Mouse (Mus musculus) brain, embryonic 18.5 days (tissue): ENCODE data around the gene Mmachc.

Experiments used
- DNase-seq: peaks from one replicate; pipeline ENCODE4 v3.0.0-alpha.2; 2012; ENCODE audit warnings: low read depth, low spot score

The Mmachc gene

DNA sequence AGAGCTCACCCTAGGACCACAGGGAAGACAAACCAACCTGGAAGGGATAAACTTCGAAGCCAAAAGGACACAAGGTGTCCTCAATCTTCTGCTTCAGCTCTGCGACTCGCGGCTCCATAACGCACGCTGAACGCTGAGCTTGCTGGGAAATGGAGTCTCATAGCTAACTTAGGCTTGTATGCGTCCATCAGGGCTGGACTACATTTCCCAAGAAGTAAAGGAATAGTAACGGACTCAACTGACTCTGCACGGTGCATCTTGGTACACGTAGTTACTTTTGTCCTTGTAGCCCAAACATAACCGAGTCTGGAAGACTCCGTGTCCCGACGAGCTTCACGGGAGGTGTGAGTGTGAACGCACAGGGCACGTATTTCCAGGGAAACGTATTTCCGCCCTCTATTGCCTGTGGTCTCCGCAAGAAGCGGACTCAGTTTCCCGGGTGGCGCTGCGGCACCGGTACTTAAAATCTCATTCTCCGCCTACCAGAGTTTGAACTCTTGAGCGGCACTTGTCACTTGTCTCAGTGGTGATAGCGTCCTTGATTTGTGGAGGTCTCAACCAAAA, at the start of gene Mmachc, which contains the start of gene Ccdc163:
TSS of gene Mmachc (minus strand) at position 206 of the 564 bp plus-strand sequence.
TSS of gene Ccdc163 (plus strand) at position 309 of the 564 bp plus-strand sequence.
- DNase-seq: peak; percentile 99

DNA sequence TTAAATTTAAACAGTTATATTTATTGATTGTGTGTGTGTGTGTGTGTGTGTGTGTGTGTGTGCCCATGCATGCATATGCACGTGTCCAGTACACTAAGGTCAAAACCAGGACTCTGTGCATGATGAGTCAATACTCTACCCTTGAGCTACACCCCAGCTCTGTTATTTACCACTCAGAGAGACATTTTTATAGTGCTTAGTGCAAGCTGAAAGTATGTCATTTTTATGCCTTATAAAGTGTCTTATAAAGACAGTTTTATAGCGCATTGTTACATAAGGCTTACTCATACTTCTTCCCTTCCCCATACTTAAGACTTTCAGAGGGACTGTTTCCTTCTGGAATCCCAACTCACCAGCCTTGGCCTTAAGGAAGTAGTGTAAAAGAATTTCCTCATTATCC, 41.5 kb upstream of the Mmachc start:
- DNase-seq: no peak

DNA sequence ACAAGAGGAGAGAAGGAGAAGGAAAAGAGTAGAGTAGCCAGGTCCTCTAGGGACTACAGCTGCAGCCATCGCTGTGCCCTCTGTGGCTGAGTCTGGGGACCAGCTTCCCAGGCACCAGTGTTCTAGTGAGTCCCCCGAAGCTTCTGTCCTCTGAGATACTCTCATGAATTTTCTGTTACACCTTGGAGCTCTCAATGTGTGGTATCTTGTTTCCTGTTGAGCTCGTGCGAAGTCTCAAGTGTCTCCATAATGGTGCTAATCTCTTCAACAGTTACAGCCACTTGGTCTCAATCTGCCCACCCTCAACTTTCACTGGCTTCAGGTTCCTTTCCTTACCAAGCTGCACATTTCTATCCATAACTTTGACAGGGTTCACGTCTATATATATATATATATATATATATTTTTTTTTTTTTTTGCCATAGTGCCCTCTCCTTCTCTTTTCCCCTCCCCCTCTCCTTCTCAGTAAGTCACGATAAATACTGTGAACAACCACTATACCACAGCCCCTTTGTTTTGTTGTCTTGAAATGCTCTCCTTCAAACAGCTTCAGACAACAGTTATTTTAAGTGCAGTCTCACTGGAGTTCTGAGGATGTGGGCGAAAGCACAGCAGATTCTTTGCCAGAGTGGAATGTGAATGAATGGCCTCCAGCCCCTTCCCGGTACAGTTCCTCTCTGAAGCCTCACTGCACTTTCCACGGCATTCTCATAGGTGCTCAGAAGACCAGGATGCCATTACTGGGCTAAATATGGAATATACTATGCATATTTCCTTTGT, 31.0 kb upstream of the Mmachc start:
- no peak for DNase-seq

DNA sequence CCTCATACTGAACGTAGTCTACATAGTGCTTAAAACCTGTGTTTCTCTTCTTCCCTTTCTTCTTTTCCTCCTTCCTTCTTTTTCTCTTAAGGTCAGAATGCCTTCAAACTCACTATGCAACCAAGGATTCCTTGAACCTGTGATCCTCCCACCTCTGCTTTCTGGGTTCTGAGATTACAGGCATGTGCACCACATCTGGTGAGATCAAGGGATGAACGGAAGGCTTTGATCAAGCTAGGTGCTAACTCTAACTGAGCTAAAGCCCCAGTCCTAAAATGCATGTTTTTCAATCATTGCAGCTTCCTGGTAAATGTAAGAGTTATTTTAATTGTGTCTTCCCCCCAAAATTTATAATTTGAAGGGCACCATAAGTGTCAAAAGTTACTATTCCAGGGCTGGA, 26.8 kb upstream of the Mmachc start:
- no peak for DNase-seq

DNA sequence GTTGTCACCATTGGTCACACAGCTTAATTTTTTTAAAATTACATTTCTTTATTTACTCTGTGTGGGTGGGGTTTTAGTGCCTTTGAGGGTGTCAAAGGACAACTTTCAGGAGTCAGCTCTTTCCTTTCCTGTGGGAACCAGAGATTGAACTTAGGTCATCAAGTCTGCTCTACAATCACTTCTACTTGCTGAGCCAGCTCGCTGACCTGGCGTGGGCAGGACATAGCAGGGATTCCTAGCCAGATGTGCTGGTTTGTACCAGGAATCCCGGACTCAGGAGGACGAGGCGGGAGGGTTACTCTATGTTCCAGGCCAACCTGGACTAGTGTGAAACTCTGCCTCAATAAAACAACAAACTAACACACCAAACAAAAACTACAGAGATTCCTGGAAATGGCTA, 24.1 kb upstream of the Mmachc start:
- no peak for DNase-seq

DNA sequence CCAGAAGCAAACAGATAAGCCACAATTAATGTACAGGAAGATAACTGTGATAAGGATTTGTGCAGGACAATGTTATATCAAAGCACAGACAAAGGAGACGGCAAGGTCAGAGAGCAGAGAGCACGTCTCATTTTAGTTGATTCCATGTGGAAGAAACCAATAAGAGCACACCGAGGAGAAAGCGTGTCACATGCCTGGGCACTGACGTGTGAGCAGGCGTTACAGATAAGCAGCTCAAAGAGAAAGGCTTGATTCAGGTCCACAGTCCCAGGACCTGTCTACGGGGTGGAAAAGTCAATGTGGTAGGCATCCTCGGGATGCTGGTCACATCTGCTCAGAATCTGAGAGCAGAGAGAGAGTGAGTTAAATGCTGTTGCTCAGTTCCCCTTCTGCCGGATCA, 22.9 kb upstream of the Mmachc start:
- no peak for DNase-seq

DNA sequence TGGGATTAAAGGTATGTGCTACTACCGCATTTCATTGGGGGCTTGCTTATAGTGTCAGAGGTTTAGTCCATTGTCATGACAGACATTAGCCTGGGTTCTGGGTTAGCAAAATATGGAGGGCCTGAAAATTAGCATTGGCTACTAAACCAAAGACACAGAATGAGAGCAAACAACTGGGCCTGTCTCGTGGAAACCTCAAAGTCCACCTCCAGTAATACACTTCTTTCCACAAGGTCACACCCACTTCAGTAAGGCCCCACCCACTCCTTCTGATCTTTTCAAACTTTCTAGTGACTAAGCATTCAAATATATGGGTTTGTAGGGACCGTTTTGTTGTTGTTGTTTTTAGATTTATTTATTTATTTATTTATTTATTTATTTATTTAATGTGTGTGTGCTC, 21.3 kb upstream of the Mmachc start:
- no peak for DNase-seq

DNA sequence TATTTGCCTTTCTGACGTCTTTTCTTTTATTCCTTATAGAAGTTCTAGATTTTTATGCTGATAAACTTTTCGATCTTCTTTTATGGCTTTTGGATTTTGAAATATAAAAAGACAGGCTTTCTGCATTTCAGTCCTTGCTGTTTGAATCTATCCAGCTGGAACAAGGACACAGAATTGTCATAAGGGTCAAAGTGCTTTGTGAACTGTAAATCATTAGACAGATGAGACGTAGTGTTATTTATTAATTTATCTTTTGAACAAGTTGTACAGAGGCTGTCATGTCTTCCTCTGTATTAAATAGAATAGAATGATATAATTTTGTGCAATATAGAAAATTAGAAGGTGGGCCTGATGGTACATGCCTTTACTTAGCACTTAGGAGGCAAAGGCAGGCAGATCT, 19.2 kb upstream of the Mmachc start:
- no peak for DNase-seq

DNA sequence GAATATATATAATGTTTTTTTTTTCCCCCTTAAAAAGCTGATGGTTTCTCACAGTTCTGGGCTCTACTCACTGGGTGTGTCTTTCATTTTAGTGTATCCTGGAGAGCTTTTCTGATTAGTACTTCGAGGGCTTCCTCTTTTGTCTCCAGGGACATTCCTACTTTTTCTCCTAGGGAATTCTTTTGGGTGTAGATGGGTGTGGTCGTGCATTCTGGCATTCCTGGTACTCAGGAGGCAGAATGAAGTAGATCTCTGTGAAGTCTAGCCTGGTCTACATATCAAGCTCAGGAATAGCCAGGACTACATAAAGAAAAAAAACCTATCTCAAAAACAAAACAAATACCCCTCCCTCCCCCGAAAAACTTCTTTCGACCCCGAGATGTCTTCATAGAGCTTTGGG, 17.2 kb upstream of the Mmachc start:
- no peak for DNase-seq

DNA sequence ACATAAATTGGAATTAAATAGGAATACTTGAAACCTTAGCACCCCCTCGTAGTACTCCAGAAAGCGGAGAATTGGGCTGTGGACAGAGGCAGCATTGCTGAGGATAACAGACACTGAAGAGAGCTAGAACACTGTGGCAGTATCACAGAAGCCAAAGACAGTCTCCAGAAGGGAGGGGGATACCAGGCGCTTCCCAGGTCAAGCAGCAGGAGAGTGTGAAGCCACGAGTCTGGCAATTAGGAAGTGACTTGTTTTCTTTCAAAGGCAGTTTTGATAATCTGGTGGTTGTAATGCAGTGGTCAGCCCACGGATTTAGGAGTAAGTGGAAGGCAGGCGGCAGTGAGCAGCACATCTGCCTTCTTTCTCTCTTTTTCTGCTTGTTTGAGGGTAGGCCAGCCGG, 14.0 kb upstream of the Mmachc start:
- DNase-seq: no peak

DNA sequence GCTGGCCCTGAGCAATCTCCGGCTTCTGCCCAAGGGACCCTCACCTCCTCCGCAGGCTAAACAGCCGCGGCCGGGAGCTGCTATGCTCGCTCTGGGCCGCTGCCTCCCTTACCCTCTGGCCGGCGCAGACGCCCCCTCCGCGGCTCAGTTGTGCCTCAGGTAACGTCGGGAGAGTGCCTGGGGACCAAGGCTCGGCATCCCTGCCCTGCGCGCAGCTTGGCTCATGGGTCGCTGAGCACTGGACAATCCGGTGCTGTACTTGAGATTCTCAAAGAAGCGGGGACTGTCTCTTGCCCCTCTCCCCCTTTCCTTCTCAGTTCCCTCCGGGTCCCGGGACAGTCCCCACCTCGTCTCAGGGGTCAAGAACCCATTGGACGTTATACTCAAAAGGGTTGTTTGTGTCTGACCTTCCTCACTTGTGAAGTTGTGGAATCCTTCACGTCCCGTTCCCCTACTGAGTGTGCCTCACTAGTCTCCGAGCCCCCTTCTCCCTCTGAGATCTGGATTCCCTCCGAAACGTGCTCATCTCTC, 13.0 kb upstream of the Mmachc start:
- no peak for DNase-seq

DNA sequence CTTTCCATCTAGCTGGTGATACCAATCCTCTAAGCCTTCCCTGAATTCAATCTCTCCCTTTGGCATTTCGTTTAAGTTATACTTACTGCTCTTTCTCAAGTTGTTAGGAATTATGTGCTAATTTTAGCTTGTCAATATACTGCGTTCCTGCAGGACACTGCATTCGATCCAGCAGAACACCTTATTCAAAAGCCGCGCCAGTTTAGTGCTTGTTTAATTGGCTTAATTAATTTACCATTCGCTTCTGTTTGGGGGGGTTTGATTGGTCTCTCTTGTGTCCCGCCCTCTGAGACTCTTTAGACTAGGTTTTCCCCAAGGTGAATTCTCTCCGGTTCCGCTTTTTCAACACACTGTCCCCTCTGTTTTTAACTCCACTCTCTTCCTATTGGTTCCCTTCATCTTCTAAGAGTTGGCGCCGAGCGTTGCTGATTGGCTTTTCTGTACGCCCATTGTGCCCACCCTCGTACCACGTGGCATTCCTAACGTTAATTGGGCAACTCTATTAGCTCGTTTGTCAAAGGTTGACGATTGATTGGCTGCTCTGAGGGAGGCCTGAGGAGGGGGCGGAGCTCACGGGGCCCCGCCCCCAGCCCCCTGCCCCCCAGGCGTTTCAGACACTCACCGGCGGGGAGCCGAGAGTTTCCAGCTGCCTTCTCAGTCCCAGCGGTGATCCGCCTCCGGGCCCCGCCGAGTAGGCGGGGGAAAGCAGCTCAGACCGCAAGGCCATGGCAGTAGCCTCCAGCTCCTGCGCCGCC, 12.3 kb upstream of the Mmachc start, which contains the start of gene Tesk2:
TSS of gene Tesk2 (plus strand) at position 606 of the 755 bp plus-strand sequence.
- DNase-seq: peak; percentile 95

DNA sequence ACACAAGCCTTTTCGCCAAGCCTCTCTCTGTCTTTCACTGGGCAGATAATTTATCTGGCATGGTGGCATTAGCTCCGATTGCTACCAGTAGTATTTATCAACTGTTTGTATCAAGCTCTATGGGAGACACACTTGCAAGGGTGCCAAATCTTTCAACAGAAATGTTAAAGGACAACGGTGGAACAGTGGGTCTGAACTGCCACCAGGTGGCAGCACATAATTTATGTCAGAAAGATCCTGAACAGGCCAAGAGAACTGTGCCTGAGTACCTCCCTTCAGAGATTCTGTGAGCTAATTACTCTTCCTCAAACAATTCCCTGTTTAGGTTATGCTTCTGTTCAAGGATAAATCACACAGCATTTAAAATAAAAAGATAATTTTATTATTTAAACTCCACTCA, 11.2 kb upstream of the Mmachc start:
- peak; percentile 56 for DNase-seq

DNA sequence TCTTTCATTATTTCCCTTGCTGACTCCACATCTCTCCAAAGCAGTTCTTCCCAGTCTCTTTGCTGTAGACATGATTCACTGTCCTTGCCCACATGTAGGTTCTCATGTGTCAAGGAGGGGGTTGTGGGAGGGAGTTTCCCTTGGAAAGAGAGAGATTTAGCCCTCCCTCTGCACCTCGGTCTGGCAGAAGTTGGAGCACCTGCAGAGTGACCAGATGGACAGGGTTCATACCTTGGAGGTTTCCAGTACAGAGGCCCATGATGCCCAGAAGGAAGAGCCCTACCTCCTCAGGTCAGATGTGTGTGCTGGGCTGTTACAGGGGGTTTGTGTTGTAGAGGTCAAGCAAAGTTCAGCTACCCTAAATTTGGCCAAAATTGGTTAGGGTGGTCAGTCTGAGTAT, 4.3 kb upstream of the Mmachc start:
- DNase-seq: no peak

DNA sequence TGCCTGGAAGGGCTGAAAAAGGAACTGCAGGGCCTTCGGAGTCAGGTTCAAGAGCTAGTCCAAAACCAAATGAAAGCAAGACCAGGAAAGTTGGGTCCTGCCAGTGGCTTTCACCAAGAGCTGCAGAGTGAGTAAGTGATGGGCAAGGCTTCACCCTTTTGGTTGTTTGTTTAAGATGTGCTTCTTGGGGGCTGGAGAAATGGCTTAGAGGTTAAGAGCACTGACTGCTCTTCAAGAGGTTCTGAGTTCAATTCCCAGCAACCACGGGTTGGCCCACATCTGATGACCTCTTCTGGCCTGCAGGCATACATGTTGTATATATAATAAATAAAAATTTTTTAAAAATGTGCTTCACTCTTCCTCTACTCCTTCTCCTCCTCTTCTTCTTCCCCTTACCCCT, 1.9 kb upstream of the Mmachc start:
- DNase-seq: no peak

DNA sequence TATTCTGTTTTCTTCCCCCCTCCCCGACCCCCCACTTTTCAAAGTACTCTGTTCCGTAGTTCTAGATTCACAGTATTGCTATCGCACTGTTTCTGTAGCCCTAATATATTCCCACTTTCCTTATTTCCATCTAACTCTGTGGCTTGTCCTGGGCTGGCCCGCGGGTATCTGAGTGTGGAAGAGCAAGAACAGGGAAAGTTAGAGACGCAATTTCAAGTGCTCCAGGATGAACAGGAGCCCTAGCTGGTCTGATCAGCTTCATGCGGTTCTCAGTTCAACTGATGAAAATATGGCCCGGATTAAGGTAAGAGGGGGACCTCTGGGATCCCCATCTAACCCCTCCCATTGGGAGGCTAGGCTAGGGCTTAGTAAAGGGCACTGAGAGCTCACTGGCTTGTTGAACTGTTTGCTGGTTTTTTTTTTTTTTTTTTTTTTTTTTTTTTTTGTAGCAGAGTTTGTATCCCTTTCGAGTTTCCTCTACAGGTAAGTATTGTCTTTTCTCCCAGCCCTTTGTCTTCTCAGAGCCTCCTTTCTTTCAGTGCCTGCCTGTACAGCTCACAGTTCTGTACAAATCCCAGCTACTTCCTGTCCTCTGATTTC, 685 bp upstream of the Mmachc start:
- DNase-seq: no peak

DNA sequence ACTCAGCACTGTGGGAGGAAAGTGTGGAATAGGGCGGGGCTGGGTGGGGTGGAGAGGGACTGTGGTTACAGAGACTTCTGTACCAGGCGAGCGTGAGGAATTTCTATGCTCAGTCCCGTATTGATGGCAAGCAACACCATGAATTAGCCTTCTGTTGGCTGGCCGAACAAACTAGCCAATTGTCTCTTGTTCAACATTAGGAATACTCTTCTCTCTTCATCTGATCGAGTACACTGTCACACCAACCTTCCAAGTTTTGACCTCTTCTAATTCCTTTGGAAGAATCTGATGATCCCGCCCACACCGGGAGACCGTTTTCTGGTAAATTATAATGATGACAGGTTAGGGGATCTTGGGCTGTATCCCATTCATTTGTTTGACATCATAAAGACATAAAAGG, 540 bp downstream of the Mmachc start:
- DNase-seq: no peak

DNA sequence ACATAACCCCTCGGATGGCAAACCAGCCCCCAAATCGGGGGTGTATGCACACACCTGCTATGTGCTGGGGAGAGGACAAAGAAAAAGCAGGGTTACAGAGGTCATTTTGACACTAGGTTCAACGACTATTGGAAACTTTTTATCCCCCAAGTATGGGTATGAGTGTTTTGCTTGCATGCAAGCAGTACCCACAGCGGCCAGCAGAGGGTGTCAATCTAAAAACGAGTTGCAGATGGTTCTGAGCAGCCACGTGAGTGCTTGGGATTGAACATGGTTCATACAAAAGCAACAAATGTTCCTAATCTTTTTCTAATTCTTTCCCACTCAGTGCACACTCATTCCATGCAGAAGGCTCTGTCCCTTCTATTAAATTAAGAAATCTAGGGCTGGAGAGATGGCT, 4.4 kb downstream of the Mmachc start:
- DNase-seq: no peak

DNA sequence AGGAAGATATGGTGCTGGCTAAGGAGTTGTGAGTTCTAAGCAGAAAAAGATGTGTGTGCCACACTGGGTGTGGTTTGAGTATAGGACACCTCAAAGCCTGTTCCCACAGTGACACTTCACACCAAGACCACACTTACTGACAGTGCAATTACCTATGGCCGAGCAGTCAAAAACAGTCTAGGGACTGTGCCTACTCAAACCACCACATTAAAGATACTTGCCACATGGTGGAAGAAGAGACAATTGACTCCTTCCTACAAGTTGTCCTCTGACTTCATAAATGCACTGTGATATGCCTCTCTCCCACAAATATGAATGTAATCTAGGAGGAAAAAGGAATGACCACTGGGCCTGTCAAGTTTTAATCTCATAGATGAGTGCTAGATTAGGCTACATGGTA, 7.2 kb downstream of the Mmachc start:
- DNase-seq: no peak

DNA sequence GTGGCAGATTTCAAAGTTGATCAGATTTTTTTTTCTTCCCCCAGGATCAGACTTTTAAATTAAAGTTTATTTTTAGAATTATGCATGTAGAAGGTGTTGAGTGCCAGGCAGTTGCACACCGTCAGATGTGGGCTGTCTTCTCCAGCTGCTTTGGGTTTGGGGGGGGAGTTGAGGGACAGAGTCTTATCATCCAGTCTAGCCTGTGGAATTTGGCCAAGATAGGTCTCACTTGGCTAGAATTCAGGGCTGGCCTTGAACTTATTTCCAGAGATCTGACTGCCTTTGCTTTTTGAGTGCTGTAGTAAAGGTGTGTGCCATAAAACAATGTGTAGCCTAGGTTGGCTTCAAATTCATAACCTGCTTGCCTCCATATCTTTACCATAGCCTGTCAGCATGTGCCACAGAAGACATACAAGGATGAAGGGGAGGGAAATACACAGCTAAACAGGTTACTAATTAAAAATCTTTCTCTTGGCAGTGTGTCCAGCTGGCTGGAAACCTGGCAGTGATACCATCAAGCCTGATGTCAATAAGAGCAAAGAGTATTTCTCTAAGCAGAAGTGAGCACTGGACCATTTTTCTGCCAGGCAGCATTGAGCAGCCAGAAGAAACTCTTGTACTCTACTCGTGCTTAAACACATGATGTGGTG, 9.4 kb downstream of the Mmachc start:
- no peak for DNase-seq

DNA sequence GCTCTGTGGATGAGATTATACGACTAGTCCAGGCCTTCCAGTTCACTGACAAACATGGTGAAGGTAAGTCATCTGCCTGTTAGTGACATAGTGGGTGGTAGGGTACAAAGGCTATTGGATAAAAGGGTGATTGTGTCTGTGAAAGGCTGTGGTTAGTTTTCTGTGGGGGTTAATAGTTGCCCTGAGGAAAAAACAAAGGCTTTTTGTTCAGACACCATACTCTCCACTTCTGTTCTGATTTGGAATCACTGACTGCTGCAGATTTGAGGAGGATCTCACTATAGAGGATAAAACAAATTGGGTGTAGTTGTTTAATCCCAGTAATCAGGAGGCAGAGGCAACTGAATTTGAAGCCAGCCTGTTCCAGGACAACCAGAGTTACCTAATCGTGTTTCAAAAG, 14.4 kb downstream of the Mmachc start:
- DNase-seq: no peak

DNA sequence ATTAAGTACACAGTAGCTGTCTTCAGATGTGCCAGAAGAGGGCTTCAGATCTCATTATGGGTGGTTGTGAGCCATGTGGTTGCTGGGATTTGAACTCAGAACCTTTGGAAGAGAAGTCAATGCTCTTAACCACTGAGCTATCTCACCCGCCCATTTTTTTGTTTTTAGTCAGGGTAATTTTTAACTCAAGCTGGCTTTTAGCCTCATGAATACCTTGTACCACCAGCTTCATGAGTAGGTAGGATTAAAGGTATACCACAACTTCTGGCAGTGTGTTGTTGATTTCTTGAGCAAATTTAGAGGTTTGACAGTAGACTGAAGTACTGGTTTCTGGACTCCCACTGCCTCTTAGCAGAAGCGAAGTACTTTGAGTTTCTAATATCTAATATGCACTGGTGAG, 16.1 kb downstream of the Mmachc start:
- no peak for DNase-seq
